Mouse (Mus musculus) cortical plate, adult 2 months (tissue): Measurements from ENCODE around the gene Tmem214. TPM values are rescaled to one million over a fixed set of nuclear protein-coding genes. Genes with fewer than 3 reads are reported as not detected.
A peak's percentile ranks its signal among the peaks of the same experiment; 100 is the strongest.

Experiments
- H3K27ac ChIP-seq: fragments of 200-500 bp; 2 replicates; pipeline ENCODE4 v1.5.1; 2012; ENCODE audit warnings: low read length, control low read depth, inconsistent platforms; ENCODE audit not compliant: insufficient read depth
- H3K4me1 ChIP-seq: fragments of 200-500 bp; 2 replicates; pipeline ENCODE4 v1.6.1; 2011; ENCODE audit warnings: low read length; ENCODE audit not compliant: control insufficient read depth, insufficient read depth
- H3K4me3 ChIP-seq: fragments of 200-500 bp; 2 replicates; pipeline ENCODE4 v1.5.1; 2011; ENCODE audit warnings: mild to moderate bottlenecking, low read length, control low read depth; ENCODE audit not compliant: insufficient read depth
- CTCF ChIP-seq: fragments of 200-500 bp; IDR thresholded peaks from 2 replicates; pipeline ENCODE4 v1.5.1; 2011; ENCODE audit warnings: mild to moderate bottlenecking, control low read depth, low read length; ENCODE audit not compliant: insufficient read depth; ENCODE audit errors: extremely low read depth
- POLR2A ChIP-seq: fragments of 200-500 bp; IDR thresholded peaks from 2 replicates; pipeline ENCODE4 v1.6.1; 2011; ENCODE audit warnings: mild to moderate bottlenecking, low read length, control low read depth; ENCODE audit not compliant: insufficient read depth; ENCODE audit errors: extremely low read depth
- polyA plus RNA-seq: library from polyadenylated mRNA; depleted of rRNA; stranded (reverse); fragments of >200 nt; gene quantifications from 2 replicates; pipeline ENCODE4 v1.2.3, GENCODE M21; 2012

Gene Tmem214
- polyA plus RNA-seq, 1 experiment = 75.1 TPM

DNA sequence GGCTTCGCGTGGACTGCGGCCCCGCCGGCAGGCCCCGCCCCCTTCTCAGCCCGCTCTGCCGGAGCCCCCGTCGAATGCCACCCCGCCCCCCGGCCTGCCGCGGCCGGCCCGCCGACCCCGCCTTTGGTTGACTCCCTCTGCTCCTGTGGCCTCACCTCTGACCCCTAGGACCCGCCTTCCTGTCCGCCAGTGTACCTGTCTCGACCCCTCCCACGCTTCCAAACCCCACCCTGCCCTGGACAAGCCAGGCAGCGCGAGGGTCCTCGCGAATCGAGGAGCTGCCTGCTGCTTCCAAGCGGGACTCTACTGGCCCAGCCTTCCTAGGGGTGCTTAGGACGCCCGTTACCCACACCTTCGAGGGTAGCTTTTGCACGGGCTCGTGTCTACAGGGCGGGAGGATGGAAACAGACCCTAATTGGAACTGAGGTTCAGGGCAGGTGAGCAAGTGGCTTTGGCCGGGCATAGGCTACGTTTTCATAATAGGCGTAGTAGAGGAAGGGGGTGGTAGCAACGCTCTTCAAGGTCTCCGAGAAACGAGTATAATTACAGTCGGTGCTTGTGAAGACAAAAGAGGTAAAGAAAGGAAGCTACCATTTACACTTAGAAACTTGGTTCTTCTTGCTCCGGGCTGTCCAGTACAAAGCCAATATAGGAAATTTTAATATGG lies 21.4 kb downstream of the Tmem214 start:
- TF ChIP-seq POLR2A = no peak
- TF ChIP-seq CTCF = no peak
- Histone ChIP-seq H3K27ac (peak overlapping the region; percentile 26), H3K4me1 (no peaks in the 10 kb centered on the region), H3K4me3 (peak overlapping the region; percentile 78)

GRCm38 (mm10) chr5:30890375-30890774 lies 22.6 kb downstream of the Tmem214 start:
- no peak for TF ChIP-seq CTCF
- TF ChIP-seq POLR2A = no peak
- H3K4me1 ChIP-seq = no peaks in the 10 kb centered on the region
- H3K4me3 ChIP-seq = no peak overlapping the region
- H3K27ac ChIP-seq = no peak overlapping the region

DNA sequence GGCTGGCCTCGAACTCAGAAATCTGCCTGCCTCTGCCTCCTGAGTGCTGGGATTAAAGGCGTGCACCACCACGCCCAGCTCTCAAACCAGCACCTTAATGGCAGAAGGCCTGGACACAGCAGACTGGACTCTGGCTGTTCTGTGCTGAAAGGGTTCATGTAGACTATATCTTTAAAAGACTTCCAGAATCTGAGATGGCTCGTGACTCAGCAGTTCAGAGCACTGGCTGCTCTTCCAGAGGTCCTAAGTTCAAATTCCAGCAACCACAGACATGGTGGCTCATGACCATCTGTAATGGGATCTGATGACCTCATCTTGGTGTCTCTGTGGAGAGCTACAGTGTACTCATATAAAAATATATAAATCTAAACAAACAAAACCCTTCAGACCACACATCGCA lies 34.0 kb downstream of the Tmem214 start:
- TF ChIP-seq POLR2A (no peak), CTCF (no peak)
- H3K4me3 ChIP-seq = no peak overlapping the region
- H3K4me1 ChIP-seq = peaks cover 2% of the 10 kb centered on the region; the same call in 1 of the 2 replicates
- H3K27ac ChIP-seq = no peak overlapping the region

GRCm38 (mm10) chr5:30907413-30908059 lies 39.7 kb downstream of the Tmem214 start, which contains the start of gene Ost4:
Gene Ost4 (minus strand): TSS chr5:30907788.
- H3K4me3 ChIP-seq = peak within 1 kb of the TSS; percentile 67
- H3K27ac ChIP-seq = peak within 1 kb of the TSS; percentile 62
- peaks cover 2% of the 10 kb centered on the region; the same call in 1 of the 2 replicates for H3K4me1 ChIP-seq
- peak; percentile 58 for TF ChIP-seq POLR2A
- TF ChIP-seq CTCF = no peak

- H3K4me1 ChIP-seq = peaks cover 2% of the 10 kb centered on the region; the same call in 1 of the 2 replicates
- no peak overlapping the region for H3K27ac ChIP-seq
- H3K4me3 ChIP-seq = peak overlapping the region; percentile 67; the same call in 1 of the 2 replicates
These were observed 40.9 kb downstream of the Tmem214 start for GRCm38 (mm10) chr5:30908426-30909299.

GRCm38 (mm10) chr5:30909300-30909659 lies 41.5 kb downstream of the Tmem214 start:
- Histone ChIP-seq H3K4me1 (peaks cover 2% of the 10 kb centered on the region; the same call in 1 of the 2 replicates), H3K27ac (no peak overlapping the region), H3K4me3 (no peak overlapping the region)
- TF ChIP-seq CTCF = no peak
- TF ChIP-seq POLR2A = no peak

More at GRCm38 (mm10) chr5:30908426-30909299, 40.9 kb downstream of the Tmem214 start:
- no peak for TF ChIP-seq CTCF
- no peak for TF ChIP-seq POLR2A

- TF ChIP-seq POLR2A = no peak
- TF ChIP-seq CTCF = no peak
- H3K4me3 ChIP-seq = no peak overlapping the region
These were observed 42.1 kb downstream of the Tmem214 start for GRCm38 (mm10) chr5:30909863-30910262.

GRCm38 (mm10) chr5:30910481-30910880 lies 42.7 kb downstream of the Tmem214 start:
- Histone ChIP-seq H3K4me3 (no peak overlapping the region), H3K27ac (no peak overlapping the region), H3K4me1 (peaks cover 2% of the 10 kb centered on the region; the same call in 1 of the 2 replicates)
- no peak for TF ChIP-seq CTCF
- no peak for TF ChIP-seq POLR2A

More at GRCm38 (mm10) chr5:30909863-30910262, 42.1 kb downstream of the Tmem214 start:
- no peak overlapping the region for H3K27ac ChIP-seq
- H3K4me1 ChIP-seq = peaks cover 2% of the 10 kb centered on the region; the same call in 1 of the 2 replicates

- H3K4me3 ChIP-seq = no peak overlapping the region
- H3K27ac ChIP-seq = no peak overlapping the region
- no peak for TF ChIP-seq CTCF
- TF ChIP-seq POLR2A = no peak
- H3K4me1 ChIP-seq = no peaks in the 10 kb centered on the region
These were observed 44.3 kb downstream of the Tmem214 start for GRCm38 (mm10) chr5:30912156-30912555.
